Mouse (Mus musculus): ENCODE results near the gene Ino80d.

The Ino80d gene

DNA sequence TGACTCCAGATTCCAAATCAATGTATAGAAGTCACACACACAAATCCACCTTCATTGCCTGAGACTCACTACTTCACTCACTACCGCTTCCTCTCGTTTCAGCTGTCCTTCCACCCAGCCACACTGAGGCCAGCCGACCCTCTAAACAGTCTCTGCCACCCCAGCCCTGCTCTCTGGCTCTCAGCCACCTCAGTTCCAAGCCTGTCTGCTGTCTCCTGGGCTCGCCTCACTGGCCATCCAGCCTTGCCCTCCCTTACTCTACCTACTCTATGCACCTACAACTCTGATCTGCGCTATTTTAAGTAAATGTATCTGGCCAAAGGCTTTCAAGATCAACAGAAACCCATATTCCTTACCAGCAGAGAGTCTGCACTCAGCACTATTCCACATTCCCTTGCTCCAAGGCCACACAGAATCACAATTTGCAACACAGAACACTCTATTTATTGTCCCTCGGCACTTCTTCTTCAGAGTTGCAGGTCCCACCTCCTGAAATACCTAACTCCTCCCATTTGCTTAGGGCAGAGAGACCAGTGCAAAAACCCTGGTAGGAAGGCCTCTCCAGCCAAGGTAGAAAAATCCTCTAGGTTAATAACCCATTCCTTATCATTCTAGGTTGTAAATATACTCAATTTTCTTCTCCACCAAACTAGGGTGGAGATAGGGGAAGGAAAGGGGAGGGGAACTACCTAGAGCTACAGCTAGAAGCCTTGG is 6.7 kb downstream of the Ino80d start:
- no peak for DNase-seq (ENCODE audit: low spot score)

DNA sequence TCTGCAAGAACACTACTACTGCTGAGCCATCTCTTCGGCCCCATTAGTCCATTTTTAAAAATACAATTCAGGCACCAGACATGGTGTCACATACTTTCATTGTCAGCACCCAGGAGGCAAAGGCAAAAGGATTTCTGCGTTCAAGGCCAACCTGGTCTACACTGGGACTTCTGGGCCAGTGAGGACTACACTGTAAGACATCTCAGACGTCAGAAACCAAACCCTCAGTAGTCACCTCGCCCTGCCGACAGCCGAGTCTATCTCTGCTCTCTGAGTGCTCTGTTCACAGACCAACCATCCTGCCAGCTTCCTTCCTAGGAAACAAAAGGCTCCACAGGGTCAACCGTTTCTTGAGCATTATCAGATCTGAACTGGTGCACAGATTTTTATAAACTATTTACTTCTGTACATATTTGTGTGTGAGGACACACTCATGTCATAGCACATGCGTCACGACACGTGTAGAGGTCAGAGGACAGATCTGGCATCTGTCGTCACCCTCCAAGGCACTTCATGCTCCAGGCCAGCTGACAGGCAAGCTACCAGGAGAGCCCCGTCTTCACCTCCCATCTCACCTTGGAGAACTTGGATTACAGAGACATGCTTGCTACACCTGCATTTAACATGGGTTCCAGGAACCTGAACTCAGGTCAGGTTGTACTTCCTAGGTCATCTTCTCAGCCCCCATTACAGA is 11.6 kb downstream of the Ino80d start:
- no peak for DNase-seq (ENCODE audit: low spot score)

DNA sequence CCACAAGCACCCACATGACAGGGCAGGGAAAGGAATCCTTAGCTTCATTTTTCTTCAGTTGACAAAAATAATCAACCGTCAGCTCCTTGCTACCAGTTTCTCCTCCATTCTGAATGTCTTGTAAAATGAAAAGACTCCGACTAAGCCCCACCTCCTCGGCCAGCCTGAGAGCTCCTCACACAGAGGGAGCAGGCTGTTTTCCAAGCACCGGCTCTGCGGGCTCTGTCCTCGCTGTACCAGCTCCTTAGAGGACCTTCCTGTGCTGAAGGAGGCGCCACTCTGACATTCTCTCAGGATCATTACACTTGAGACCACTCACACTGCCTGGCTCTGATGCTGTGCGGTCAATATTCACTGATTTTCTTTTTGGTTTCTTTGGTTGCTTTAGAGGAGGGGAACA is 14.3 kb downstream of the Ino80d start:
- DNase-seq (ENCODE audit: low spot score): no peak

DNA sequence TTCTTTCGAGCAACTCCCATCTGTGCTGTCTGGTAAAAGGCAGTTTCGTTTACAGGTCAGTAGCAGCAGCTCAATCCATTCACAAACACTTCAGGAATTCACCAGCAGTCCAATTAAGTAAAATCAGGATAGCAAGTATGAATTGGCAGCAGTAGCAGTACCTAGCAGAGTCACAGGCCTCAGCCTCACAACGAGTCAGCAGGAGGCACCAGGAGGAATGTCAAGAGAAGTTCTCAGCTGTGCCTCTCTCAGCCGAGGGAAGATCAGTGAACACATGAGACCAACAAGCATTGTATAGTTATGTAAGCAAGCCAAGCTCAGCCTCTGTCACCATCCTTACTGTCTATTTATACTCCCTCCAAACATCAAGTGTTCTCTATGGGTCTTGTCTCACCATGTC is 15.6 kb downstream of the Ino80d start:
- DNase-seq (ENCODE audit: low spot score): no peak

DNA sequence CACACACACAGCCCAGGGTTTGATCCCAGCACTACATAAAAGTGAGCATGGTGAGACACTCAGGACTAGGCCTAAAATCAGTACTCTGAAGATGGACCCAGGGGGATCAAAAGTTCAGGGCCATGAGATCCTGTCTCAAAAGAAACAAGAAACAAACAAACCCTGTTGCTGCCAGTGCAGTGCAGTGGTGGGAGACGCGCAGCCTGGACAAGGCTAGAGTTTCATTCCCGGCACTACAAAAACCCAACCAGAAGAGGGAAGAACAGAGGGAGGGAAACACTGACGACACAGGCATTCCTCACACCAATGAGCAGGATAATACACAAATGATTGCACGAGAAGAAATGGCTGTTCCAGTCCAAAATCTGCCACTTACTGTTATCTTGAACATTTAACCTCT is 18.4 kb downstream of the Ino80d start:
- no peak for DNase-seq (ENCODE audit: low spot score)

DNA sequence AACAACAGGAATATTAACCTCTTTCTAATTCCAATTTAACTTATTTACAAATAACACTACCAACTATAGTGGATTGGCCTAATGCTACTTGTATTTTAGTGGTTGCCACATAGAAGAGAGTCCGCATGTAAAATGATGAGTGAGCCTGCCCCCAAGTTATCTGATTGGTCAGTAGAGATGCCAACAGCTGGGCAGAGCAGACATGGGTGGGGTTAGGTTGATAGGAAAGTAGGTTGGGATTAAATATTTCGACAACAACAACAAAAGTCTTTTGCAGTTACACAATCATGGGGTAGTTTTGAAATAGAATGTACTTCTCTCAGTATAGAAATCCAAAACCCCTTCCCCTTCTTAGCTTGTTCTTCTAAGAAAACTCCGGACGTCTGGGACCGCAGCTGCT is 24.7 kb downstream of the Ino80d start:
- no peak for DNase-seq (ENCODE audit: low spot score)

DNA sequence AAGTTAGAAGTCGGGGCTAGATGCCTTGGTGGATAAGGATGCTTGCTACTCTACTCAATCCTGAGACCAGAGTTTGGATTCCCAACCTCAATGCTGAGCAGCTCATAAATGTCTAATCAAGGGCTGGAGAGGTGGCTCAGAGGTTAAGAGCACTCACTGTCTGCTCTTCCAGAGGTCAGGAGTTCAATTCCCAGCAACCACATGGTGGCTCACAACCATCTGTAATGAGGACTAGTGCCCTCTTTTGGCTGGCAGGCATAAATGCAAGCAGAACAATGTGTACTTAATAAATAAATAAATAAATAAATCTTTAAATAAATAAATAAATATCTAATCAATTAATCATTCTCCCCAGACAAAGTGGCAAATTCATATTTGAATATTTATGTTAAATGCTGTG is 25.9 kb downstream of the Ino80d start:
- DNase-seq (ENCODE audit: low spot score): no peak

DNA sequence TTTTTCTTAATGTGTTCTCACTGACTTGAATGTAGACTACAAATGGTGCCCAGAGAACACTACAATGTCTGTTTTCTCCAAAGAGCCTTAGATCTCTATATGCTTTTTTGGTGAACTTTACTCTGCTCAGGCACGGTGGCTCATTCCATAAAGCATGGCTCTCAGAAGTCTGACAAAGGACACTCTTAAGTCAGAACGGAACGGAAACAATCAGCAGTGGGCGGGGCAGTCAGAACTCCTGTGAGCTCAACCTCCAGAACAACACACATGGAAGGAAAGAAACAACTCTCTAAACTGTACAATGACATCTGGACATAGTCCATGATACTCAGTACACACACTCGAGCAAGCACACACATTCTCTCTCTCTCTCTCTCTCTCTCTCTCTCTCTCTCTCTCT is 34.2 kb downstream of the Ino80d start:
- DNase-seq (ENCODE audit: low spot score): no peak

DNA sequence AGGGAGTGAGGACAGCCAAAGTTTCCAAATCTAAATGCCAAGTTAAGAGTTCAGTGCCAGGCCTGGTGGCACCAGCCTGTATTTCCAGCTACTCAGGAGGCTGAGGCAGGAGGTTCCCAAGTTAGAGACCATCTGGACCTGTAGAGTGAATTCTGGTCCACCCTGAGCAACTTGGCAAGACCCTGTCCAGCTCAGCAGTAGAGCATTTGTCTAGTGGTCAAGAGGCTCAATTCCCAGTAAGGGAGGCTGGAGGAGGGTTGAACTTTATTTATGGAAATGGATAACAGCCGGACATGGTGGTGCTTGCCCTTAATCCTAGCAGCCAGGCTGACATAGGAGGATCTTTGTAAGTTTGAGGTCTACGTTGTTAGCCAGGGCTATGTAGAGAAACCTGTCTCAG is 38.1 kb downstream of the Ino80d start:
- no peak for DNase-seq (ENCODE audit: low spot score)

DNA sequence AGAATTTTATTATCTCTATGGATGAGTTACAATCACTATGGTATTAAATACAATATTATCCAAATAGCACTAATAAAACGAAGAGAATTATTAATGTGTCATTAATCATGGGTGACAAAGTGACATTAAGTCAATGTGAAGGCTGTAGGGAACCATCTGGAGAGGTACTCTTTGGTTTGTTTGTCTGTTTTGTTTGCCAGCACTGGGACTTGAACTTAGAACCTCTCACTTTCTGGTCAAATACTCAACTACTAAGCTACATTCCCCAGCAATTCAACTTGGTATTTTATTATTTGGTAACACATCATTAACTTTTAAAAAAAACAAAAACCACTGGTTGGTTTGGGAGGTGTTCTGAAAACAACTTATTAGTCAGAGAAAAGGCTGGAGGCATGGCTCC is 43.1 kb downstream of the Ino80d start:
- DNase-seq (ENCODE audit: low spot score): no peak

DNA sequence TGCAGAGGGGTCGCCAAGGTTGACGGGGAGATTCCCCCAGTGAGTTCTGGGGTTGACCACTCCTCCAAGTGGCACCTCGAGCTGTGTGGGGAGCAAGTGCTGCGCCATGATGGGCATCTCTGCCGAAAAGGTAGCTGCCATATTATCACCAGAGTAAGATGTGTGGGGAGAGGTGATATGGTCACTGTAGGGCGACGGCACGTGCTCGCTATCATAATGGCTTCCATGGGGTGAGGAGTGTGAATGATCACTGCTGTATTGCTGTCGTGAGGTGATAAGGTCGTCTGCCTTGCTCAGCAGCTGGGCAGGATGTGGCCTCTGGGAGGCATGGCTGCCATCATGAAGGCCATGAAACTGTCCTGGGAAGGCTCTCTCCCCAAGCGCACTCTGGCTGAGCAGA is 56.1 kb downstream of the Ino80d start:
- no peak for DNase-seq (ENCODE audit: low spot score)

DNA sequence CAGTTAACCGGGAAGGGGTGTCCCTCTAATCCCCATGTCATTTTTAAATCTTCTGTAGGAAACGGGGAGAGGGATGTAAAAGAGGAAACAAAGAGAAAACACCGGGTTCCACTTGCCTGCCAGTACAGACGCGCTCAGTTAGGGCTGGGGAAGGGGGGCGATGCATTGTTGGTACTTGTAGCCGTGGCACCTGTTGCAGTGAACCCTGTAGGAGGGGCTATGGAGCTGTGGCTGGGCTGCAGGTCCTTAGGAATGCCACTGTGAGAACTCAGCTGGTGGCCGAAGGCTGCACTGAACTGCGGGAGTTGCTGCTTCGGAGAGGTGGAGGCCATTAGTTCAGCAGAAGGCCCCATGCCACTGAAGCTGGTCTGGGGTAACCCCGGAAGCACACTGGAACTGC is 56.6 kb downstream of the Ino80d start:
- no peak for DNase-seq (ENCODE audit: low spot score)

DNA sequence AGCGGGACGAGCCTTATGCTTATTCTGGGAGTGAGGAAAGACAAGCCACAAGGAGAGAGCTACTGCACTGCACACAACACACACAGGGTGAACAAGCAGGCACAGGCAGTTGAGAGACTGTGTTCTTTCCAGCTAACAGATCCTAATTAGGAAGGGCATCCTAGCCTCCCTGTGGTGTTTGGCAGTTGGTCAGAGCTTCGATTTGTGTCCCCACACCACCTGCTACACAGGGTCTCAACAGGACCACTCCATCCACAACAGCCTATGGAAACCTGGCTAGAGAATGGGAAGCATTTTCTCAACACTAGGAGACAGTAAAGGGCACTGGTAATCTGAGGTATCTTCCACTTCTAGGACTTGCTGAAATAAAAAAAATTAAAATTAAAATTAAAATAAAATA is 57.1 kb downstream of the Ino80d start:
- no peak for DNase-seq (ENCODE audit: low spot score)

DNA sequence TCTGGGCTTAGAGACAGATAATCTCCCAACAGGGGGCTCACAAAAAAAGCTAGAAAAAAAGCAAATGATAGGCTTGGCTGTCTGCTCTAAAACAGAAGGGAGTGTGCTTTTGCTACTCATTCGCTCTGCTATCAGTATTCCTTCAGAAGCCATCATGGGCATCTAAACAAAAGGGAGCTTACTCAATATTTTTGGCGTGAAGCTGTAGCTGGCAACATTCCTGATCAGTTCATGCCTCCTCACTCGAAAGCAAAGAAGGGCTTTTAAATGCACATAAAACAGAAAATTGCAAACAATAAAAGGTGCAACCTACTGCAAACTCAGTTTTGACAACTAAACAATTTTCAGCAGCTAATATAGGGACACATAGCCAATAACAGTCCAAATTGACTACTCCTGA is 59.1 kb downstream of the Ino80d start:
- DNase-seq (ENCODE audit: low spot score): no peak

DNA sequence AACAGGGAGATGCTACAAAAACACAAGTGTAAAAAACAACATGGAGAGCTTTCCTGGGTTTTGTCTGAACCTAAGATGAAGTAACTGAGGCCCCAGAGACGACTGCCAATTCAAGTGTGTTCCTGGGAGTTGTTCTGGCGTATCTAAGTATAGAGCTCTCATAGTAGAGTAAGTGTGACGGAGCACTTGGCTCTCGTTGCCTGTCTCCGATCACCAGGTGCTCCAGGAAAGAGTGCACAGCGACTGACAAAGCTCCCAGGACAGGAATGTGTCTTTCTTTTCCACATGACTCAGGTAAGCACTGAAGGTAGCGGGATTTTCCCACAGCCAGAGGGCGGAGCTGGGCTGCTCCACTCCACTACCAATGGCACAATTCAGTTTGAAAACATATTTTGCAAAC is 63.6 kb downstream of the Ino80d start:
- no peak for DNase-seq (ENCODE audit: low spot score)

DNA sequence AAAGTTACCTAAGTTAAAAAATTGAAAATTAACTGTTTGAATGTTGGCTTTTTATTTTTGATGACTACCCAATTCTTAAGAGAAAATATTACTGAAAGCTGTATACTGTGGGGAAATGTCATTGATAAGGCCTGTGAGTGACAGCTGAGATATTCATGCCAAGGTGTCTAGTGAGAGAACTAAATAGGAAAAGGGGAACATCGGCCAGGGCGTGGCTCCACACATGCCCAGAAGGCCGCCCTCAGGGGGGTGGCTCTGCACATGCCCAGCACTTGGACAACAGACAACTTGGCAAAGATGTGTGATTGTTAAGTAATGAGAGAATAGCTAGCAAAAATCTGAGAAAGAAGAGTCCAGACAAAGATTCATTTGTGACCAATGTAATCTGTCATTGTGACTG is 64.5 kb downstream of the Ino80d start:
- no peak for DNase-seq (ENCODE audit: low spot score)

DNA sequence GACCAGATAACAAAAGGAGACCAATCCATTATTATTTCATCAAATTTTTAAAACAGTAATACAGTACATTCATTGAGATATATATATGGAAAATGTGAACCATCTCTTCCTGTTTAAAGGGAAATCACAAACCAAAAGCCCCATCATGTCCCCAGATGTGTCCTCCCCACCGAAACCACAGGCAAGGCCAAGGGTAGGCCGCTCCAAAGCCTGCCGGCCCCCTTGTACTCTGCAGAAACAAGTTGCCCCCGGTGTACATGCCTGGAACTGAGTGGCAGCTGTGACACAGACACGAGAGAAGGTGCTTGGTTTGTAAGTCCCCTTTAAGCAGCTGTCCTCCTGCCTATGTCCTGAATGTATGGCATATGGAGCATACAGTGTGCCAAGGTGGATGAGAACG is 66.5 kb downstream of the Ino80d start:
- DNase-seq (ENCODE audit: low spot score): no peak

DNA sequence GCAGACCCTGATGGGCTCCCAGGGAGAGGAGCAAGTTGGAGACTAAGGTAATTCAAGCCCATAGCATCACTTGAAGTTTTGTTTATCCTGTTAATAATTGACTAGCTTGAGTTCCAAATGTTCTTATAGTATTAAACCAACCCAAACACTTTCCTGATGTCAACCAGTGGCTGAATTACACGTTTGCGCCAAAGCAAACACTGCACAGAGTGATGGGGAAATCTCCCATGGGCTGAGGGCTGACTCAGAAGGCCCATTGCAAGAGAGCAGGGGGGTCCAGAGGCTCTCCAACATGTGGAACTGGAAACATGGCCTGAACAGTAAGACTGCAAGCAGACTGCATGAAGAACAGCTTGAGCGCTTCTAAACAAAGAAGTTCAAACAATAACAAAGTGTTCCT is 81.5 kb downstream of the Ino80d start:
- DNase-seq (ENCODE audit: low spot score): no peak

DNA sequence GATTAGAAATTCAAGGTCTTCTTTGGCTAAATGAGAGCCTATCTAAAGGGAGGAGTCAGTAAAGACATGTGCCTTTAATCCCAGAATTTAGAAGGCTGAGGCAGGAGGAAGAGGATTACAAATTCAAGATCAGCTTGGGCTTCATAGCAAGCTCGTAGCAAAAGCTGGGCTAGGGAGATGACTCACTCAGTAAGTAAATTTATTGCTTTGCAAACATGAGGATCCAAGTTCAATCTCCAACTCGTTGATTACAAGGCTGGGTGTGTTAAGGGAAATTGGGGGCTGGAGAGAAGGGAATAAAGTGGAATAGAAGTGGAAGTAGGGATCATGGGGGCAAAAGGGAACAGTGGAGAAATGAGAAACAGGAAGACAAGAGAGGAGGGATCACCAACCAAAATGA is 94.6 kb downstream of the Ino80d start:
- no peak for DNase-seq (ENCODE audit: low spot score)

DNA sequence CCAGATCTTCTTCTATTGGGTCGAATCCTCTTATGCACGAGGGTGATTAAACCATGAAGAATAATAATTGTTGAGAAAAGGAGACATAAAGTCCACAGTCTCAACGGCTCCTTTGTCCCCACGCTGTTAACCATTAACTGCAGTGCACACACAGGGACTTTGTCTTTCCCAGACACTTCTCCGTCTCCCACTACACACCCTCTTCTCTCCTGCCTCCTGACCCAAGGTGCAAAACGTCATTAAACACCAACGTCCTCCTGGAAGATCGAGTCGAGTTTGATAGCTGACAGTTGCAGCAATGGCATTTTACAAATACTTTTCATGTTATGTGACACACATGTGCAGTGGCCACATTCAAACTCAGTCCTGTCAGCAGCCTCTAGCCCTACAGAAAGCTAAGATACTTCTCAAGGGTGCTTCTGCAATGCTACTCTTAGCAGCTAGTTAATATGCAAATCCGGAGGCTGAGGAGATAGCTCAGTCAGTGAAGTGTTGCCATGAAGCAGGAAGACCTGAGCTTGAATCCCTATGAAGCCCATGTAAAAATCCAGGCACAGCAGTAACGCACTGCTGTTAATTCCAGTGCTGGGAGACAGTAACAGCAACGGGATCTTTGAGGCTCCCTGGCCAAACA is 109.3 kb downstream of the Ino80d start:
- no peak for DNase-seq (ENCODE audit: low spot score)

DNA sequence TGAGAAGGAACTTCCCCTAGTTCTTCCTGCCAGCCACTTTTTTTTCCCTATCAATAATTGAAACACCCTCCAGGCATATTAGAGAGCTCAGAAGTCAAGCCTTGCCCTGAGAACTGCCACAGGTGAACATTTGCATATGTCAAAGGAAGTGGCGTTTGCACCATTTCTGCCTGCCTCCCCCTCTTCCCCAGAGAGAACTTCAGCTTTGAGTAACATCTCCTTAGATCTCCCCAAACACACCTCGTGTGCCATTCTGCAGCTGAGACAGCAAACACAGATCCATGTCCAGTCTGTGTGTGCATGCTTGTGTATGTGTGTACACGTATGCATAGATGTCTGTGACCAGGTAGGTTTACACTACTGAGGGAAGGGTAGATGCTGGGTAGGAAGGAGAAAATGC is 112.6 kb downstream of the Ino80d start:
- DNase-seq (ENCODE audit: low spot score): no peak

DNA sequence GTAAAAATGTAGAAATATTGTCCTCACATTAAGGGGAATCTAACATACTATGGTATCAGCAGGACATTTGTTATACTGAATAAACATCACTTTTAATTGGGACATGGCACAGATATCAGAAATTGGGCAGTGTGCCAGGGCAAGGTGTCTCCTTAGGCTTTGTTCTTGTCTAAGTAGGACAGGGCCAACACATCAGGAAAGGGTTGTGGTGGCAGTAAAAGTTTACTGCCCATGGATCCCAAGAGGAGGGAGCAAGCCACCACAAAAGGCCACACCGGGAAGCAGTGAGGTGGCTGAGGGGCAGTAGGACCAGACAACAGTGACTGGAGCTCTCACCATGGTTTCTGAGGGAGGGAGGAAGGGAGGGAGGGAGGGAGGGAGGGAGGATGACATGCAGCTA is 121.1 kb downstream of the Ino80d start:
- DNase-seq (ENCODE audit: low spot score): no peak

DNA sequence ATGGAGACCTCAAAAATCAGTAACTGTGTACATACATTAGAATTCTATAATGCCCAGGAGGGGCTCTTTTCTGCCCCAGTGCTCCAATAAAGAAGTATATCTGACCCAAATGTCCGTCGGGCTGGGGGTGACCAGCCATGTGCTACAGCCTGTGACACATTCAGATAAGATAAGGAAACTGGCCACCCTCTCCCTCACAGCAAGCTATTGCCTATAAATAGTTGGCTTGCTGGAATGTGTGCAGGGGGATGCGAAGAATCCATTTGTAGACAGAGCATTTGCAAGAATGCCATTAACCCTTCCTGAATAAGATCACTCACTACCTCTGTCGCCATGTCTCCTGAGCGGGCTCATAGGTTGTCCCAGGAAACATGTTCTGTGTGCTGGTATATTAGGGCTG is 121.8 kb downstream of the Ino80d start:
- DNase-seq (ENCODE audit: low spot score): no peak

DNA sequence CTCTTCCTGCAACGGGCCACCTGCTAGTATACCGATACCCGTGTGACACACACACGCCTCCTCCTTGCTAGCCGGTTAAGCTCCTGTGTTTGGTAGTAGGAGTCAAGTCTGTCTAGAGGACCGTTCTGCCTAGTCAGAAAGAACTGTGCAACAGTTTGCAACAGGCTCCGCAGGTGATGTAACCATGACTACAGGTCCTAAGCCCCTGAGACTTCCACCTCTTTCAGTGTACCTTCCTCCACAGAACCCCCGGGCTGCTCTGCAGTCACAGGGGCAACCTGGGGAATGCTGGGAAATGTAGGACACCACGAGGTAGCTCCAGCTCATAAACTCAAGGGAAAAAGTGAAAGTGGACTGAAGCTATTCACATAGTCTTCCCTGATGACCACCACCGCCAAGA is 123.4 kb downstream of the Ino80d start:
- no peak for DNase-seq (ENCODE audit: low spot score)
